Mouse (Mus musculus) kidney, embryonic 16.5 days (tissue): ENCODE data around the gene Mon1a. TPM values are rescaled to one million over a fixed set of nuclear protein-coding genes. Genes with fewer than 3 reads are reported as not detected.

Experiments used
- ATAC-seq: fragments of 200-750 bp; cut with Nextera tagmentation; 2 replicates; pipeline ENCODE4 v1.8.0; 2017; ENCODE audit warnings: moderate TSS enrichment; ENCODE audit not compliant: low FRiP score, low TSS enrichment
- H3K27ac ChIP-seq: fragments of 300-500 bp; sonication (generic); 2 replicates; pipeline ENCODE4 v1.5.1; 2014; ENCODE audit warnings: low read length
- H3K27me3 ChIP-seq: fragments of 300-500 bp; sonication (generic); 2 replicates; pipeline ENCODE4 v1.6.1; 2014; ENCODE audit warnings: low read length, control low read depth, mixed read lengths; ENCODE audit not compliant: insufficient read depth
- H3K36me3 ChIP-seq: fragments of 300-500 bp; sonication (generic); 2 replicates; pipeline ENCODE4 v1.6.1; 2014; ENCODE audit warnings: low read length, control low read depth, mixed read lengths; ENCODE audit not compliant: insufficient read depth
- H3K4me1 ChIP-seq: fragments of 300-500 bp; sonication (generic); 2 replicates; pipeline ENCODE4 v1.6.1; 2014; ENCODE audit warnings: low read length, control low read depth, mixed read lengths; ENCODE audit not compliant: insufficient read depth
- H3K4me2 ChIP-seq: fragments of 300-500 bp; sonication (generic); replicated peaks from 2 replicates; pipeline ENCODE4 v1.6.1; 2014; ENCODE audit warnings: low read depth, low read length
- H3K4me3 ChIP-seq: fragments of 300-500 bp; sonication (generic); 2 replicates; pipeline ENCODE4 v1.5.1; 2014; ENCODE audit warnings: mild to moderate bottlenecking, low read length
- H3K9ac ChIP-seq: fragments of 300-500 bp; sonication (generic); replicated peaks from 2 replicates; pipeline ENCODE4 v1.6.1; 2014; ENCODE audit warnings: low read length
- H3K9me3 ChIP-seq: fragments of 300-500 bp; sonication (generic); 2 replicates; pipeline ENCODE4 v1.6.1; 2016; ENCODE audit warnings: low read length, control low read depth
- WGBS: fragments of 180-500 bp; shearing (Covaris S2); extraction: QIAGEN DNeasy Blood & Tissue Kit; methylation state at CpG from one replicate; pipeline ENCODE4 v1.1.7; 2014; 5-methylcytosine and 5-hydroxymethylcytosine counted together
- polyA plus RNA-seq: library from polyadenylated mRNA; unstranded; fragments of >200 nt; fragmentation: Nextera tagmentation; extraction: Ambion mirVana; gene quantifications from 2 replicates; pipeline ENCODE4 v1.2.1, GENCODE M21; 2015

Gene Mon1a
- polyA plus RNA-seq: 12.9 and 13.6 TPM in 2 replicates

- Histone ChIP-seq H3K36me3 (no peaks in the 10 kb centered on the region), H3K27ac (peak within 1 kb of the TSS; percentile 70; the same call in 1 of the 2 replicates), H3K27me3 (peaks cover 2% of the 10 kb centered on the region; the same call in 1 of the 2 replicates), H3K9ac (peak within 1 kb of the TSS; percentile 85), H3K4me2 (peak within 1 kb of the TSS; percentile 89), H3K9me3 (no peaks in the 10 kb centered on the region), H3K4me1 (peaks cover 6% of the 10 kb centered on the region), H3K4me3 (peak within 1 kb of the TSS; percentile 85)
- peak; percentile 98 for ATAC-seq
- under 1% methylated on average over 28 of the region's 28 CpGs for WGBS
These were observed at the start of gene Mon1a for GRCm38 (mm10) chr9:107887804-107888266. Mon1a (plus strand) TSS chr9:107888151.

GRCm38 (mm10) chr9:107838869-107839268 lies 49.1 kb upstream of the Mon1a start:
- Histone ChIP-seq H3K36me3 (0 out of 2 replicates have a peak, but pooled peaks cover 4% of the 10 kb centered on the region), H3K4me3 (no peak overlapping the region), H3K27me3 (no peaks in the 10 kb centered on the region), H3K4me1 (no peaks in the 10 kb centered on the region), H3K27ac (no peak overlapping the region), H3K4me2 (no peak overlapping the region), H3K9ac (no peak overlapping the region), H3K9me3 (no peaks in the 10 kb centered on the region)
- ATAC-seq: no peak
- 100% methylated on average over 1 of the region's 1 CpGs for WGBS

- ATAC-seq: no peak
- Histone ChIP-seq H3K36me3 (peaks cover 10% of the 10 kb centered on the region; the same call in 1 of the 2 replicates), H3K9ac (no peak overlapping the region), H3K4me2 (no peak overlapping the region), H3K27me3 (no peaks in the 10 kb centered on the region), H3K27ac (no peak overlapping the region), H3K4me1 (no peaks in the 10 kb centered on the region), H3K9me3 (no peaks in the 10 kb centered on the region), H3K4me3 (no peak overlapping the region)
- 97% methylated on average over 2 of the region's 2 CpGs for WGBS
These were observed 45.2 kb upstream of the Mon1a start for GRCm38 (mm10) chr9:107842709-107843108.

- 94% methylated on average over 7 of the region's 7 CpGs for WGBS
- peaks cover 27% of the 10 kb centered on the region for H3K36me3 ChIP-seq
These were observed 39.0 kb upstream of the Mon1a start for GRCm38 (mm10) chr9:107848922-107849321.

GRCm38 (mm10) chr9:107858343-107858742 lies 29.6 kb upstream of the Mon1a start:
- Histone ChIP-seq H3K27ac (no peak overlapping the region), H3K4me2 (no peak overlapping the region), H3K9me3 (no peaks in the 10 kb centered on the region), H3K27me3 (no peaks in the 10 kb centered on the region), H3K9ac (no peak overlapping the region), H3K4me1 (no peaks in the 10 kb centered on the region), H3K36me3 (peaks cover 22% of the 10 kb centered on the region; the same call in 1 of the 2 replicates), H3K4me3 (no peak overlapping the region)
- ATAC-seq: no peak
- WGBS: 96% methylated on average over 3 of the region's 3 CpGs

More at GRCm38 (mm10) chr9:107848922-107849321, 39.0 kb upstream of the Mon1a start:
- no peaks in the 10 kb centered on the region for H3K9me3 ChIP-seq
- H3K4me2 ChIP-seq: no peak overlapping the region
- no peak for ATAC-seq
- H3K4me1 ChIP-seq: no peaks in the 10 kb centered on the region
- H3K27ac ChIP-seq: no peak overlapping the region
- no peak overlapping the region for H3K9ac ChIP-seq
- H3K4me3 ChIP-seq: no peak overlapping the region
- H3K27me3 ChIP-seq: no peaks in the 10 kb centered on the region

GRCm38 (mm10) chr9:107864493-107864892 lies 23.5 kb upstream of the Mon1a start:
- Histone ChIP-seq H3K4me1 (no peaks in the 10 kb centered on the region), H3K27ac (no peak overlapping the region), H3K4me3 (no peak overlapping the region), H3K36me3 (peaks cover 10% of the 10 kb centered on the region; the same call in 1 of the 2 replicates), H3K4me2 (no peak overlapping the region), H3K9ac (no peak overlapping the region), H3K27me3 (no peaks in the 10 kb centered on the region), H3K9me3 (no peaks in the 10 kb centered on the region)
- ATAC-seq: no peak
- WGBS: 73% methylated on average over 1 of the region's 1 CpGs

GRCm38 (mm10) chr9:107866081-107866480 lies 21.9 kb upstream of the Mon1a start:
- Histone ChIP-seq H3K36me3 (0 out of 2 replicates have a peak, but pooled peaks cover 5% of the 10 kb centered on the region), H3K27me3 (no peaks in the 10 kb centered on the region), H3K4me2 (no peak overlapping the region), H3K27ac (no peak overlapping the region), H3K4me3 (no peak overlapping the region), H3K9me3 (no peaks in the 10 kb centered on the region), H3K4me1 (peaks cover 2% of the 10 kb centered on the region; the same call in 1 of the 2 replicates), H3K9ac (no peak overlapping the region)
- 98% methylated on average over 2 of the region's 2 CpGs for whole genome bisulfite sequencing
- ATAC-seq: no peak

GRCm38 (mm10) chr9:107872350-107873098 lies 15.4 kb upstream of the Mon1a start:
- Histone ChIP-seq H3K9ac (peak overlapping the region; percentile 97), H3K27me3 (no peaks in the 10 kb centered on the region), H3K27ac (peak overlapping the region; percentile 95), H3K9me3 (no peaks in the 10 kb centered on the region), H3K4me2 (peak overlapping the region; percentile 83), H3K4me1 (peaks cover 13% of the 10 kb centered on the region), H3K36me3 (no peaks in the 10 kb centered on the region), H3K4me3 (peak overlapping the region; percentile 99)
- peak; percentile 100 for ATAC-seq
- under 1% methylated on average over 80 of the region's 80 CpGs for WGBS

- WGBS: 8% methylated on average over 14 of the region's 14 CpGs
- ATAC-seq: no peak
These were observed 14.8 kb upstream of the Mon1a start, which contains the start of gene Rbm6 for GRCm38 (mm10) chr9:107873137-107873536. Rbm6 (minus strand) TSS chr9:107873237.

GRCm38 (mm10) chr9:107880411-107880810 lies 7.5 kb upstream of the Mon1a start:
- H3K27me3 ChIP-seq: no peaks in the 10 kb centered on the region; the same call in 1 of the 2 replicates
- H3K9ac ChIP-seq: no peak overlapping the region
- H3K4me2 ChIP-seq: no peak overlapping the region
- no peak overlapping the region for H3K27ac ChIP-seq
- no peak for ATAC-seq
- no peak overlapping the region for H3K4me3 ChIP-seq
- H3K9me3 ChIP-seq: no peaks in the 10 kb centered on the region
- H3K36me3 ChIP-seq: no peaks in the 10 kb centered on the region
- H3K4me1 ChIP-seq: no peaks in the 10 kb centered on the region
- WGBS: 68% methylated on average over 4 of the region's 4 CpGs

More at GRCm38 (mm10) chr9:107873137-107873536, 14.8 kb upstream of the Mon1a start, which contains the start of gene Rbm6:
- Histone ChIP-seq H3K36me3 (no peaks in the 10 kb centered on the region), H3K4me1 (peaks cover 13% of the 10 kb centered on the region), H3K9me3 (no peaks in the 10 kb centered on the region), H3K4me3 (peak within 1 kb of the TSS; percentile 99), H3K4me2 (peak within 1 kb of the TSS; percentile 83), H3K9ac (peak within 1 kb of the TSS; percentile 97), H3K27ac (peak within 1 kb of the TSS; percentile 95), H3K27me3 (no peaks in the 10 kb centered on the region)
